Comparison of ENCODE assay signal across 8 mouse cellular contexts in genomic region chr19:4438791-4439160, GRCm38 (mm10). TPM values are rescaled to one million over a fixed set of nuclear protein-coding genes. Genes with fewer than 3 reads are reported as not detected.
DNase-seq lines count a peak whose midpoint lies in the region; ATAC-seq and TF ChIP-seq lines count a peak whose summit lies in the region.

No protein-coding gene starts in this region.

- no peak for TF ChIP-seq CTCF in intestine, postnatal 0 days (IDR thresholded peaks at IDR 0.05; ENCODE audit: low read depth)

- peak overlapping the region; percentile 68 for H3K4me3 ChIP-seq in kidney, embryonic 14.5 days (ENCODE audit: low read length)
- H3K4me3 ChIP-seq in brown adipose tissue, adult 24 weeks (ENCODE audit: insufficient read depth, low read depth, low read length), result peak overlapping the region; percentile 78
- H3K4me3 ChIP-seq in intestine, postnatal 0 days (ENCODE audit: low read depth, low read length), result peak overlapping the region; percentile 70

- no peaks in the 10 kb centered on the region for H3K9me3 ChIP-seq in kidney, embryonic 14.5 days (ENCODE audit: control insufficient read depth, low read length)
- H3K9me3 ChIP-seq in intestine, postnatal 0 days (ENCODE audit: control insufficient read depth), result no peaks in the 10 kb centered on the region

- ATAC-seq in kidney, embryonic 14.5 days (ENCODE audit: low FRiP score, low TSS enrichment), result no peak
- ATAC-seq in intestine, postnatal 0 days, result no peak

- peak overlapping the region; percentile 69 for H3K9ac ChIP-seq in kidney, embryonic 14.5 days (ENCODE audit: low read depth, low read length)
- peak overlapping the region; percentile 86 for H3K9ac ChIP-seq in intestine, postnatal 0 days (ENCODE audit: low read depth, low read length)

- H3K4me2 ChIP-seq in kidney, embryonic 14.5 days (replicated peaks; ENCODE audit: low read depth, low read length), result peak overlapping the region; percentile 82
- H3K4me2 ChIP-seq in intestine, postnatal 0 days (replicated peaks; ENCODE audit: low read depth), result peak overlapping the region; percentile 94

- H3K27me3 ChIP-seq in kidney, embryonic 14.5 days (ENCODE audit: control insufficient read depth, insufficient read depth, low read length), result no peaks in the 10 kb centered on the region
- no peaks in the 10 kb centered on the region for H3K27me3 ChIP-seq in intestine, postnatal 0 days (replicated peaks; ENCODE audit: control insufficient read depth, insufficient read depth, low read length)

- H3K27ac ChIP-seq in kidney, embryonic 14.5 days (ENCODE audit: low read depth, low read length), result no peak overlapping the region; the same call in 1 of the 2 replicates
- no peak overlapping the region for H3K27ac ChIP-seq in brown adipose tissue, adult 24 weeks (replicated peaks; ENCODE audit: low read depth, low read length)
- H3K27ac ChIP-seq in intestine, postnatal 0 days (ENCODE audit: low read depth, low read length), result peak overlapping the region; percentile 89

- DNase-seq in kidney, adult 8-10 months, result no peak
- peak; percentile 33 for DNase-seq in naive thymus-derived CD4-positive, alpha-beta T cell, adult 2 months (ENCODE audit: low read depth)
- DNase-seq in spleen, adult 18-20 months, result no peak
- DNase-seq in left cerebral cortex, postnatal 4 days, result no peak
- no peak for DNase-seq in gastrocnemius, postnatal 10 days

- intact Hi-C loops in left cerebral cortex, postnatal 4 days (cut with DNase I), result no loop called here

- 6% methylated on average over 8 of the region's 8 CpGs for WGBS in kidney, embryonic 14.5 days
- WGBS in intestine, postnatal 0 days, result 9% methylated on average over 8 of the region's 8 CpGs

- peaks cover 21% of the 10 kb centered on the region for H3K4me1 ChIP-seq in kidney, embryonic 14.5 days (ENCODE audit: control insufficient read depth, insufficient read depth, low read length)
- H3K4me1 ChIP-seq in brown adipose tissue, adult 24 weeks (ENCODE audit: control insufficient read depth, insufficient read depth, insufficient read length, low read length), result peaks cover 8% of the 10 kb centered on the region
- H3K4me1 ChIP-seq in intestine, postnatal 0 days (replicated peaks; ENCODE audit: control insufficient read depth, insufficient read depth, low read length), result 0 out of 2 replicates have a peak, but pooled peaks cover 5% of the 10 kb centered on the region

- no peaks in the 10 kb centered on the region for H3K36me3 ChIP-seq in kidney, embryonic 14.5 days (ENCODE audit: control insufficient read depth, insufficient read depth, low read length)
- no peaks in the 10 kb centered on the region; the same call in 1 of the 2 replicates for H3K36me3 ChIP-seq in intestine, postnatal 0 days (ENCODE audit: control insufficient read depth, insufficient read depth)

RNA-seq across cellular contexts. Expression of gene Rhod, which starts 0.5 kb away (rescaled TPM):
- polyA plus RNA-seq in kidney, embryonic 14.5 days (2014; fragmentation: Nextera tagmentation; extraction: Ambion mirVana), result 40.7 and 43.4 TPM in 2 replicates
- polyA plus RNA-seq in brown adipose tissue, adult 24 weeks (2012; ENCODE audit: insufficient read depth, insufficient read length, missing spikeins), result 4.3 and 4.5 TPM in 2 replicates
- 54.8 and 60.3 TPM in 2 replicates for polyA plus RNA-seq in intestine, postnatal 0 days (2015; fragmentation: Nextera tagmentation; extraction: Ambion mirVana)
- 1 to 10 TPM; 1.1 to 2.0 TPM for total RNA-seq in left cerebral cortex, postnatal 4 days (2021)
- total RNA-seq in gastrocnemius, postnatal 10 days (2021), result 1 to 10 TPM; 1.4 to 3.5 TPM

RNA-seq across cellular contexts. Expression of gene Syt12, which starts 38.5 kb away (rescaled TPM):
- polyA plus RNA-seq in kidney, embryonic 14.5 days (2014; fragmentation: Nextera tagmentation; extraction: Ambion mirVana), result 2.2 and 2.4 TPM in 2 replicates
- 6.9 and 8.0 TPM in 2 replicates for polyA plus RNA-seq in brown adipose tissue, adult 24 weeks (2012; ENCODE audit: insufficient read depth, insufficient read length, missing spikeins)
- 0.23 and 0.26 TPM in 2 replicates for polyA plus RNA-seq in intestine, postnatal 0 days (2015; fragmentation: Nextera tagmentation; extraction: Ambion mirVana)
- 1 to 10 TPM; 4.4 to 5.3 TPM for total RNA-seq in left cerebral cortex, postnatal 4 days (2021)
- total RNA-seq in gastrocnemius, postnatal 10 days (2021), result 1 to 10 TPM; 1.2 to 1.7 TPM

RNA-seq across cellular contexts. Expression of gene Kdm2a, which starts 40.7 kb away (rescaled TPM):
- polyA plus RNA-seq in kidney, embryonic 14.5 days (2014; fragmentation: Nextera tagmentation; extraction: Ambion mirVana), result 43.4 and 69.6 TPM in 2 replicates
- polyA plus RNA-seq in brown adipose tissue, adult 24 weeks (2012; ENCODE audit: insufficient read depth, insufficient read length, missing spikeins), result 18.9 and 20.6 TPM in 2 replicates
- 21.0 and 21.2 TPM in 2 replicates for polyA plus RNA-seq in intestine, postnatal 0 days (2015; fragmentation: Nextera tagmentation; extraction: Ambion mirVana)
- total RNA-seq in left cerebral cortex, postnatal 4 days (2021), result 10 to 100 TPM; 71.2 to 80.9 TPM
- 10 to 100 TPM; 37.8 to 51.9 TPM for total RNA-seq in gastrocnemius, postnatal 10 days (2021)

RNA-seq across cellular contexts. Expression of gene 2010003K11Rik, which starts 59.6 kb away (rescaled TPM):
- polyA plus RNA-seq in kidney, embryonic 14.5 days (2014; fragmentation: Nextera tagmentation; extraction: Ambion mirVana), result not detected in 2 replicates
- 30.6 and 32.3 TPM in 2 replicates for polyA plus RNA-seq in brown adipose tissue, adult 24 weeks (2012; ENCODE audit: insufficient read depth, insufficient read length, missing spikeins)
- 156 and 165 TPM in 2 replicates for polyA plus RNA-seq in intestine, postnatal 0 days (2015; fragmentation: Nextera tagmentation; extraction: Ambion mirVana)
- not detected for total RNA-seq in left cerebral cortex, postnatal 4 days (2021)
- not detected for total RNA-seq in gastrocnemius, postnatal 10 days (2021)
